Mouse (Mus musculus): Measurements from ENCODE around the gene Foxk2.

Gene Foxk2

DNA sequence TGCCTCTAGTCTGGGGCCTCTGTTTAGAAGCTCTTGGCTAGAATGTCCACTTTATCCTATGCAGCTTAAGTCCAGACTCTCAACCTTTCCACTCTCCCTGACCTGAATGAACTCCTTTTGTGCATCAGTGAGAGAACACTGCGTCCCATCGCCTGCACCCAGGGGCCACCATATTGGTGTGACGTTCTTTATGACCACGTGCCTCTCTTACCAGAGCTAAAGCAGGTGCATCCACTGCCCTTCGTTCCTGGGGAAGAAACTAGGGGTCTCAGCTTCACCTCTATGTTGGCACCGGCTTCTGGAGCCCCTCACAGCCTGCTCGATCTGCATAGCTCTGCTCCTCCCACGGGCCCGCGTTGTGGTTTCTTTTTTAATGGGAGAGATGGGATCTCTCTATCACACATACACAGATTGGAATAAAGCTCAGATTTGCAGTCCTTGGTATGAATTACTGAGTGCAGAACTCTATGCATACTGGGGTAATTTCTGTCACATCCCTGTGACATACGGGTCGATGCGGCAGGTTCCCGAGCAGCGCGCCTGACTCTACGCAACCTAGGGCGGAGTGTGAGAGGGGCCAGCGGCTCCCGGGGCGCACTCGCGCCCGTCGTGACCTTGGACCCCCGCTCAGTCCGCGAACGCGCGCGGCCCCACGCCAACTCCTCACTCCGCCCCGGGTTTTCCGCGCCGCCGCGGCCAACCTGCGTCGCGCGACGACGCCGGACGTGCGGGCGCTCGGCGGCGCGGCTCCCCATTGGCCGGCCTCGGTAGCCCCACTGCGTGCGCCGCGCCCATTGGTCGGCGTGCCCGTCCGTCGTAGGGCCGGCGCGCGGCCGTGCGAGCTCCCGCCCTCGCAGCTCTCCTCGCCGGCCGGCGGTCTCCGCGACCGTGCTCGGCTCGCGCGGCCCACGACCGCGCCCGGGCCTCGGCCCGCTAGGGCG is at the start of gene Foxk2:
Gene Foxk2, plus strand, starts transcription at position 831 of the 941 bp plus-strand sequence.
- peak; percentile 95 for DNase-seq

DNA sequence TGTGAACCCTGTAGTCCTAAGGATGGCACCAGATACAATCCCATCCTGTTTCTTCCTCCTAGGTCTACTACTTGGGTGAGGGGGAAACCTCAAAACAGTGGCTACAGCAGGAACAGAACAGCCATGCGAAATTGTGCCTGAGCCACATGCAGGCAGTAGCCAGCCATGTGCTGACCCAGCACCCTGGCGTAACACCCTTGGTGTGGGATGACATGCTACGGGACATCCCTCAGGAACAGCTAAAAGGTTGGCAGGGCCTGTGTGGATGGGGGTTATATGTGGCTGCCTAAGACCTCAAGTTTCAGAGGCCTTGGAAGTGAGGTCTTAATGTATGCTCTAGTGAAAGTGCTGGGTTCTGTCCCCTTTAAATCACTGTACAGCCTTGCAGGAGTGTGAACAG is 43.0 kb upstream of the Foxk2 start:
- no peak for DNase-seq

DNA sequence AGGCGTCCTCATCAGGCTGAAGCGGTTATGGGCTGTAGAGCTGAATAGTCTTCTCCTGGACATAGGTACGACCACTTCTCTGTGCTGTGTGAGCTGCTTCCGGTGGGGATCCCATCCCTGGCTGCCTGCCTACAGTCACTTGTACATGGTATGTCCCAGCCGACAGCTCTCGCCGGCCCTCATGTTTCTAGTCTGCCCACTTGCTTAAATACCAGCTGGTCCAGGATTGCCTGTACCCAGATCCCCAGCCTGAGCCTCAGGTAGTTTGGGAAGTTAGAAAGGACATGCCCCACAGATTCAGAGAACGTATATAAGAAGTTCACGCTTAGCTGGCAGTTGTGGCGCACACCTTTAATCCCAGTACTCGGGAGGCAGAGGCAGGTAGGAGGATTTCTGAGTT is 40.0 kb upstream of the Foxk2 start:
- DNase-seq, result no peak

DNA sequence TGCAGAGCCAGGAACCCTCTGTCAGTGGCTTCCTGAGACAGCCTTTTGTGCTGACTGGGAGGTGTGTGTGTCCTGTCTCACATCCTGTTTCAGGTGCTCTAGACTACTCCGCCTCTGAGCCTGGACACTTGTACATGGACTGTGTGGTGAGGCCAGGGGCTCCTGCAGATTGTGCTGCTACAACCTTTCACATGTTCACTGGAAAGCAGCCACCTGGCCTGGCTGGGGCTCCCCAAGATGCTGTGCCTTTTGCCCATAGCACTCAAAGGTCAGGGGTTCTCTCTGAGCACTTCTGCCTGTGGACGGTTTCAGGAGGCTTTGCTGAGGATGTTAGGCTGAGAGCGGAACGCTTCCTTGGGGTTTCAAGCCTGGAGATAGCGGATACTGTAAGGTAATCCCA is 39.0 kb upstream of the Foxk2 start:
- DNase-seq, result no peak

DNA sequence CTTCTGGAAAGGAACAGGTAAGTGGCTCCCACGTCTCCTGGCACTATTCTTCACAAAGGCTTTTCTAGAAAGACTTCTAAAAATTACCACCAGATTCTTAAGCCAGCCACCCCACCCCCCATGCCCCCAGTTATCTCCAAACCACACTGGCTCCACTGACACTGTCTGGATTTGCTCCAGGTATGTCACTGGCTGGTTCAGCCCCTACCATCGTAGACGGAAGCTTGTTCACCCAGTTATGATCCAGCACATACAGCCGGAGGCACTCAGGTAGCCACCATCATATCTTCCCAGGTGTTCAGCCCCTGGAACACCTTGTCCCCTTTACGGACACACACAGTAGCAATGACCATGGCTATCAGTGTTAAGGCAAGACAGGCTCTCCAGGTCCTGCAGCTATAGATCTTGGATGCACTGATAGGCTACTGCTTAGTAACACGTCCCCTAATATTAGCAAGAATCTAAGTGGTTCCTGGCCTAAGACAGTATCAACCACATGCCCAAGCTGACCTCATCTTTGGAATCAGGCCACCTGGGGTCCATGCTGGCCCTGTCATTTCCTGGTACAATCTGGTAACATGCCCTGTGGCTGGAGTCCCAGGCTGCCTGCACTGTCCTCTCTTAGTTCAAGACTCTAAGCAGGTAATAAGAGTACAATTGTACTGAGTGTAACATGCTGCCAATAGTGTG is 38.3 kb upstream of the Foxk2 start:
- no peak for DNase-seq

DNA sequence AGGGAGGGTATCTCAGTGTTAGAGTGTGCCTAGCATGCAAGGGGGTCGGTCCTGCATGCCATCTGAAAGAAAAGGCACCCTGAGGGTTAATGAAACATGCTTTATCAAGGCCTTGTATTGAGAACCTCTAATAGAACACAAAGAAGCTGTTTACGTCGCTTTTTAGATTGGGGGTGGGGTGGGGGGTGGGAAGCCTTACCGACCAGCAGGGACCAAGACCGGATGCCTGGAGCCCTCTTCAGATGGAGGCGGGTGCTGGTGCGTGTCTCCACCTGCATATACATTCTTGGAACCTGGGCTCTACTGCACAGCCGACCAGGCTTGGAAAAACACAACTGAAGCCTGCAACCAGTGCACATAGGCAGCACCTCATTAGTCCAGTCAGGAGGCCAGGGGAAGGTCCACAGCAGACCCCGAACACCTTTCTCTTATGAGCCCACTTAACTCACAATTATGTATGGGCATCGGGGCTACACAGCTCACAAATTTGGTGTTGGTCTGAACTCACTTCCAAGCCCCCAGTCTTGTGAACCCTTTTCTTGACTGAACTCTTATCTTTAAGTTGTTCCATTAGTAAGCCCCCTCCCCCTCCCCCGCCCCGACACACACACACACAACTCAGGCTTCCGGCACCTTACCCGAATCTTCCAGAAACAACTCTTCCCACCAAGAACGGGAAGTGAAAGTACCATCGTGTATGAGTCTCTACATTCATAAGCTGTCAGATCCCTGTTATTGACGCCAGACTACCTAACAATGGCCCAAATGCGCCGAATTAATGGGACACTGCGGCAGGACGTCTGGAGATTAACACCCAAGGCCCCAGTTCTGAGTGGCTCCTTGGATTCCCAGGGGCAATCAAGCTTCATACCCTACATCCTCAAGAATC is 31.4 kb upstream of the Foxk2 start:
- DNase-seq, result no peak

DNA sequence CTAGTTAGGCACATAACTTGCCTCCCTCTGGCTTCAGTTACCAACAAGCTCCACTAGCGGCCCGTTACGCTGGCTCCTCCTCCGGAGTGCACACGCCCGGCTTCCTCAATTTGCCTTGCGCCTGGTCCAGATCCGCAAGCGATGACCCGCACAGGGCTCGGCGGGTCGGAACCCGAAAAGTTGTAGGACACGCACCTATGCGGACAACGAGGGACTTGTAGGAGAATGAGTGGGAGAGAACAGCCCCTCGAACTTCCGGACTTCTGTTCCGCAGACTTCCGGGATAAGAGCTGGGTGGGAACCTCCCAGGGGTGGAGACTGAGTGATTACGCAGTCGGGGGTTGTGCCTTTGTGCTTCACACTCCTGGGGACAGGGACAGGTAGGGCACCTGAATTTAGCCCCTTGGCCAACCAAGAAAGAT is 30.8 kb upstream of the Foxk2 start, which contains the start of gene Cybc1:
Gene Cybc1, minus strand, starts transcription at position 305 of the 422 bp plus-strand sequence.
- DNase-seq, result peak; percentile 55

DNA sequence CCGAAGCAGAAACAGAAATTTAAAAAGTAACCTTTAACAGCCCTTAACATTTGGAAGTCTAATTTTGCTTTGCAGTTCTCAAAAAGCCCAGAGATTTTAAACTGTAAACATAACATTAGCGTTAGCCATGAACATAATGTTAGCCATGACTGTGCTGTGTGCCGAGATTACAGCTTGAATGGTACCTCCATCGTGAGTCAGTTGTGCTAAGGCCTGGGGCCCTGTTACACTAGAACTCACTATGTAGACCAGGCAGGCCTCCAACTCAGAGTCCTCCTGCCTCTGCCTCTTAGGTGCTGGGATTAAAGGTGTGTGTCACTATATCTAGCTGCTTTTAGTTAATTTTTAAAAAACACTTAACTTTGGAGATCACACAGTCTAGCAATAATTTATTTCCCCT is 28.6 kb upstream of the Foxk2 start:
- DNase-seq, result no peak

DNA sequence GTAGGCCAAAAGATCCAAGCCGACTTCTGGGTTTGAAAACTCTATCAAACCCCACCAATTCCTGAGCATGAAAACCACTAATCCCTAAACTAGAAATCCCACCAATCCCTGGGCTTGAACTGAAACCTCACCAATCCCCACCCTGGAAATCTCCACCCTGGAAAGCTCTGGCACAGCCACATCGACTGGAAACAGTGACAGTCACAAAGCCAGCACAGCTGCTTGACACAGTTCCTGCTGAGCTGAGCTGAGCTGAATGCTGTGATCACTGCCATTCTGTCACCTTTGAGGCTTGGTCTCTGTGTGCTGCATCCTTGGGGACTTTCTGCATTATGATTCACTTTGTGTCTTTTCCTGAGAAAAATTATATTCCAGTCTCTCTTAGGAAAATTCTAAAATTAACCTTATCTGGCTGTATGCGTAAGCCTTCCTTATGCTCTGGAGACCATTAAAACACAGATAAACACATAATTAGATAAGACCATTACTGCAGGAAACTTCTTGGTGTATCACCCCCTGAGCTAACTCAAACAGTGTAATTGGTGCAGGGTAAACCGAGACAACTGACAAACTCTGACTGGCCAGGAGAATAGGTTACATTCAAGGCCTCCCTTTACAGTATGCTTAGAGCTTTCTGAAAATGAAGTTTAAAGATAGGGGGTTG is 28.0 kb upstream of the Foxk2 start:
- DNase-seq, result peak; percentile 25

DNA sequence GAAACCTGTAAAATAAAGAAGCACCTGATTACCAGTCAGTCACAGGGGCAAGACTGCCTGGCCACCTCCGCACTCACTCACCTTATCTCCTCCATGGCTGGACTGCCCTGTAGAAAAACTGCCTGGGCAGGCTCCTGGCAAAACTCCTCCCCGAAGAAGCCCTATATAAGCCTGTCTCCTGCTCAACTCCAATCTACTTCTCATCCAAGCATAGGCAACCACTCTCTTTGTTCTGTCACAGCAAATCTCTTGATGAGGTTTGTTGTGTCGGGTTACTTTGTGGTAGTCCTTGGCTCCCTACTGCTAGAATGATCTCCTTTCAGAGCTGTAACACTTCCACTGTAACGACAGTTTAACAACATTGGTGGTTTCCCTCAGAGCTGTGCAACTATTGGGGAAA is 27.1 kb upstream of the Foxk2 start:
- DNase-seq, result no peak

DNA sequence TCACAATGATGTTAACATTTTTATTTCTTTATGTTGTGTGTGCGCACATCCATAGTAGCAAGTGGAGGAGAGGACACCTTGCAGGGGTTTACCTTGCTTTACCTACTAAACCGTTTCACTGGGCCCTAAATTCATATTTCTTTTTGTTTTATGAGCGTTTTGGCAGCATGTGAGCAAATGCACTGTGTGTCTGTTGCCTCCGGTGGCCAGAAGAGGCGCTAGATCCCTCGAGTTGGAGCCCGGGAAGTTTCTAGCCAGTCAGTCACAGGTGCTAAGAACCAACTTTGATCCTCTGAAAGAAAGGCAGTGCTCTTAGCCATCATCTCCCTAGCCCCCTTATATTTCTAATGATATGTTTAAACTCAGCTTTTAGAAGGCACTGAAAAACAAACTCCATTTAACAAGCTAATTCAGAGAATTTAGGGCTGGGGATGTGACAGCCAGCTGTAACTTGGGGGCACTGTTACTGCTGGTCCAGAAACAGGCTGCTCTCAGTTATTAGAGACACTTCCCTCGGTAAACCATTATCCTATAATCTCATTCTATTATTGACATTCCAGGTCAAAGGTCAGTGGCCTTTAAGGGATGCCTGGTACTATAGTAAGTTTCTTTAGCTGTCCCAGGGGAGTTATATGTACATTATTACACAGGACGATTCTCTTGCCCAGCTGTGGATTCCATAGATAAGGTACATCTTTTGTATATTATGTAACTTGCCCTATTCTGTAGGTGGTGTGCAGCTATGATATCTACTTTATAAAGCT is 24.1 kb upstream of the Foxk2 start:
- DNase-seq, result peak; percentile 36

DNA sequence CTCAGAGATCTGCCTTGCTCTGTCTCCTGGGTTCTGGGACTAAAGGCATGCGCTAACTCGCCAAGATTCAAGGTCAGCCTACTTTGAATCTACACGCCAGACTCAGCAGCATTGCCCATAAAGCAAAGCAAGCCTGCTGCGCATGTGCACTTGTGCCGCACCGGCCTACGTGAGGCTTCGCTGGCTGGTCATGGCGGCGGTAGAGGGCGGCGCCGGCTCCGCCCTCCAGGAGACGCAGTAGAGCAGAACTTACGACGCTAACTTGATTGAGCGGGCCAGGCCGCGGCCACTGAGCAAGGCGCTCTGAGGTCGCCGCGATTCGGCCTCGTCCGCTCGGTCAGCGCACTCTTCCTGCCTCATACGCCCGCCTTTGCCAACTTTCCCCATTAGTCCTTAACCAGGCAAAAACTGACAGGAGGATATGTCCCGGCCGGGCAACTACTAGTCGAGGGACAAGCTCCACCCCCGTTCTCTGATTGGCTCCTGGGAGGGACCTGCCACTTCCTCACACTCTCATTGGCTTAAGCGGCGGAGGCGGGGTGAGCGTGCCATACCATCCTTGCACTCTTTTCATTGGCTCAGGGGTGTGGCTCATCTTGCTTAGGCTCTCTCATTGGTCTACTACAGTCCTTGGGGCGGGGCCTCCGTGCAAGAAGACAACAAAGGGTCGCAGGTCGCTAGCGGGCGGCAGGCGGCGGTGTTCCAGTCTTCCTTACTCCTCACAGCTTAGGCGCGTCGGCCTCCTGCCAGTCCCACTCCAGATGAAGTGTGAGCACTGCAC is 23.0 kb upstream of the Foxk2 start, which contains the start of gene Narf:
Gene Narf, plus strand, starts transcription at position 690 of the 781 bp plus-strand sequence.
- DNase-seq, result peak; percentile 97

DNA sequence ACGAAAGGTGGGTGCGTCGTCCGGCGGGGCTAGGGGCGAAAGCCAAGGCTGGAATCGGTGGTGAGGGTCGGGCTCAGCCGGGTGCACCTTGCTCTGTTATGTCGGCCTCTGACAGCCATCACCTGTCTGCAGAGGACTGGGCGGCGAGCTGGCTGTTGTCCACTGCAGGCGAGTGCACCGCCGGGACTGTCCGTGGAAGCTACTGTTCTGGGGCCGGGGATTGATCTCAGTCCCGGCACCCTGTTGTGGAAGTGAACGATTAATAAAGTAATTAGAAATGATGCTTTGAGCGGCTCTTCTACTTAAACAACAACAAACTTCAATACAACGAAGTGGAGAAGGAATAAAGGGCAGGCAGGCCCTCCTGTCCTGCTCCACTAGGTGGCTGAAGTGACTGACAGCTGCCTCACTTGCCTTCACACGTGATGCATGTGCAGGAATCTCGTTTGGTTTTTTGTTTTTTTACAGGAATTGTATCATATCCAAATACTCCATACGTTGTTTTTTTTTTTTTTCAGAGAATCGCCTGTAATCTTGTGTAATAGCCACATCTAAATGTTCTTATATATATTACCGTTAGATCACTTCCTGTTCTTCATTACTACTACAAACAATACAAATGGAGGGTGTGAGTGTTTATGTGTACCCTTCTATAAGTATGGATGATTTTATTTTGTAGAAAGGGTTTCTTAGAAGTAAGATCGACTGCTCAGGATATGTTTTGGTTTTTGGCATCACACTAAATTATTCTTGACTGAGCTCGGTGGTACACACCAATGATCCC is 22.3 kb upstream of the Foxk2 start:
- DNase-seq, result peak; percentile 22

DNA sequence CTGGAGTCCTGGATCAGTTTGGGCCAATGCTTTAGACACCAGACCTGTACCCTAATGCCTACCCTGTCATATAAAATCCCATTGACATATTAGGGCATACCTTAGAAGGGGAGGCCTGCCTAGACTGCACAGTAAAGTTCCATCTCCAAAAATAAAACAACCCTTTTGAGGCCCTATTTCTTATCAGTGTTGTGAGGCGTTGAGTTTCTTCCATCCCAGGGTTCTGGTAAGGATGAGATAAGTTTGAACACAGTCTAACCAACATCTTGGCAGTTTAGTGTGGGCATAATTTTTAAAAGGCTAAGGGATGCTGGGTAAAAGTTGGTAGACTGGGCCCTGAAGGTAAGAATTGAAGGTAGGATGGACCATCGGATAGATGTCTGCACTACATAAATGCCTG is 20.1 kb upstream of the Foxk2 start:
- DNase-seq, result no peak

DNA sequence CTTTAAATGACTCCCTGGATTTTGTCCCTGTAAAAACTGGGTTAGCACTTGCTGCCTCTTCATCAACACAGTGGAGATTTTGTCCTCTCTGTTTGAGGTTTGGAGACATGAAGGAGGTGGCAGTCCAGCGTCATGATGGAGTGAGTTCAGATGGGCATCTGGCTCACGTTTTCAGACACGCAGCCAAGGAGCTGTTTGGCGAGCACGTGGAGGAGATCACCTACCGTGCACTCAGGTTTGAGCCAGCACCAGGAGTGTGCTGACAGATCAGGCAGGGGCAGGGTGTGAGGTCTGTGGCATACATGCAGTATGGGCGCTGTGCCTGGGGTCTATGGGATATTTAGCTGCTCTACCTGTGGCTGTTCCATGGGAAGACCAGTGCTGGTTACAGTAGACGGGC is 9.6 kb upstream of the Foxk2 start:
- DNase-seq, result no peak

DNA sequence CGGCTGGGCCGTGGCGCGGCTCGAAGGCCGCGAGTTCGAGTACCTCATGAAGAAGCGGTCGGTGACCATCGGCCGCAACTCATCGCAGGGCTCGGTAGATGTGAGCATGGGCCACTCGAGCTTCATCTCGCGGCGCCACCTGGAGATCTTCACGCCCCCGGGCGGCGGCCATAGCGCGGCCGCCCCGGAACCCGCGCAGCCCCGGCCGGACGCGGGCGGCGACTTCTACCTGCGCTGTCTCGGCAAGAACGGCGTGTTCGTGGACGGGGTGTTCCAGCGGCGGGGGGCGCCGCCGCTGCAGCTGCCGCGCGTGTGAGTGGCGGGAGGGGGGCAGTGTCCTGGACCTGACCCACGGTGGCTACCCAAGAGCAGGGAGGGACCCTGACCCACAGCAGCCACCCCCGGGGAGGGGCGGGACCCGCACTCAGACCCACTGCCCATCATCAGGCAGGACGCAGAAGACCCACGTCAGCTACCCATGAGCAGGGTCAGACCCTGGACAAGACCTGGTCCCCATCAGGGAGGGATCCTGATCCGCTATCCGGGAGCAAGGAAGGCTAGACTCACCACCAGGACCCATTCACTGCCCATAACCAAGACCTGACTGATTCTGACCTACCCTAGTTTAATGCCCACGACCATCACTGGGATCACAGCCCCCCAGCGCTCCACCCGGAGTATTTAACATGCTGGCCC is 569 bp downstream of the Foxk2 start:
- DNase-seq, result peak; percentile 30

DNA sequence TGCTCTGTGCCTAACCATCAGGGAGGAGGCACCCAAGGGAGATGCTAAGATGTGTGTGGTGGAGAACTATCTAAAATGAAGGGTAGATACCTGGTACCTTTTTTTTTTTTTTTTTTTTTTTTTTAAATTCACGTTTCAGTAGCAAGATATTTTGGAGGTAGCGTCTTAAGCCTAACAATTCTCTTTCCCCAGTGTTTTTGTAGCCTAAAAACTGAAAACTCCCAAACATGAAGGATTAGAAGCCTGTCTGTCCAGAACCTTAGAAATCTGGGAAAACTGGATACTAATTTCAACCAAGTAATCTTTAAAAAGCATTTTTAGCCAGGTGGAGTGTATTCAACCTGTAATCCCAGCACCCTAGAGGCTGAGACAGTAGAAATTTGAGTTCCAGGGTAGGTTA is 1.3 kb downstream of the Foxk2 start:
- DNase-seq, result no peak

DNA sequence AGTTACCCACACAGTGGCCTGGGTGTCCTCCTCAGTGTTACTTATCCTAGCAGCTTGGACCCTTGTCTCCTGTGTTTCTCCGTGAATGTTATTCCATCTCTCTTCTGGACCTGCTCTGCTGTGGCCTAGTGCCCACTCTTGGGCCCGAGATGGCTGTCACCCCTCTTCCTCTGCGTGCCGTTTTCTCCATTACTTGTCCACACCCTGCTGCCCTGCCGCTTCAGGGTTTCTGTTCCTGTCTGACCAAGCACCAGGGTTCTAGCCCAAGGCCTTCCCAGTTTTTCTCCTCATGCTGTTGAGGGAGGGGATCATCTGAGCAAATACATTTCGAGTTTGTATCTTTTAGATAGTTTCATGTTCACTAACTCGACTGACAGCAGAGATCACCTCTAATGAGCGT is 17.7 kb downstream of the Foxk2 start:
- no peak for DNase-seq

DNA sequence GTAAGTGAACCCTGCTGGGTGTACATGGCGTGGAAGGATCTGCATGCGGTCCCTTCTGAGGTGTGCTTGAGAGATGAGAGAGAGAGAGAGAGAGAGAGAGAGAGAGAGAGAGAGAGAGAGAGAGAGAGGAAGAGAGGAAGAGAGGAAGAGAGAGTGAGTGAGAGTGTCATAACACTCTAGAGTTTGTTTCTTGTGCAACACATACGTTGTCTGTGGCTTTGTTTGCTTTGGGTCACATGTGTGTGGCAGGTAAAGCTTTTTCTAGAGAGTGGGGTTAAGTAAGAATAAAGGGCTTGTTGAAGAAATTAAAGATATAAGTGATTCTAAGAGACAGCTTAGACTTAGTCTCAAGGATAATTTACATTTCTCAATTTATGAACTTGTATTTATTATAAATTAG is 18.2 kb downstream of the Foxk2 start:
- DNase-seq, result no peak
